Mouse (Mus musculus) forebrain, embryonic 13.5 days (tissue): ENCODE data around the gene Thoc5. TPM values are rescaled to one million over a fixed set of nuclear protein-coding genes. Genes with fewer than 3 reads are reported as not detected.

Experiments
- ATAC-seq: fragments of 200-750 bp; cut with Nextera tagmentation; 2 replicates; pipeline ENCODE4 v1.8.0; 2017
- H3K27ac ChIP-seq: fragments of 300-500 bp; sonication (generic); 2 replicates; pipeline ENCODE4 v1.5.1; 2015; ENCODE audit warnings: inconsistent platforms, mild to moderate bottlenecking, moderate library complexity
- H3K27me3 ChIP-seq: fragments of 300-500 bp; sonication (generic); 2 replicates; pipeline ENCODE4 v1.6.1; 2015; ENCODE audit warnings: mild to moderate bottlenecking, inconsistent platforms
- H3K36me3 ChIP-seq: fragments of 300-500 bp; sonication (generic); 2 replicates; pipeline ENCODE4 v1.6.1; 2015; ENCODE audit warnings: mild to moderate bottlenecking, inconsistent platforms; ENCODE audit not compliant: poor library complexity, severe bottlenecking
- H3K4me1 ChIP-seq: fragments of 300-500 bp; sonication (generic); 2 replicates; pipeline ENCODE4 v1.6.1; 2015; ENCODE audit warnings: inconsistent platforms
- H3K4me2 ChIP-seq: fragments of 300-500 bp; sonication (generic); 2 replicates; pipeline ENCODE4 v1.6.1; 2015; ENCODE audit warnings: inconsistent platforms, mild to moderate bottlenecking, moderate library complexity
- H3K4me3 ChIP-seq: fragments of 300-500 bp; sonication (generic); 2 replicates; pipeline ENCODE4 v1.5.1; 2015; ENCODE audit warnings: mild to moderate bottlenecking, inconsistent platforms
- H3K9ac ChIP-seq: fragments of 300-500 bp; sonication (generic); 2 replicates; pipeline ENCODE4 v1.6.1; 2015; ENCODE audit warnings: mild to moderate bottlenecking, inconsistent platforms
- H3K9me3 ChIP-seq: fragments of 300-500 bp; sonication (generic); replicated peaks from 2 replicates; pipeline ENCODE4 v1.6.1; 2016; ENCODE audit warnings: inconsistent platforms
- WGBS: fragments of 180-500 bp; shearing (Covaris S2); methylation state at CpG from one replicate; pipeline ENCODE4 v1.1.7; 2015; 5-methylcytosine and 5-hydroxymethylcytosine counted together
- microRNA-seq: library from miRNA; unstranded; fragments of <30 nt; microRNA quantifications from one replicate; pipeline ENCODE4, GENCODE M21; 2016
- polyA plus RNA-seq: library from polyadenylated mRNA; unstranded; fragments of >200 nt; fragmentation: Nextera tagmentation; extraction: Ambion mirVana; gene quantifications from 2 replicates; pipeline ENCODE4 v1.2.1, GENCODE M21; 2015

The Thoc5 gene
- polyA plus RNA-seq, 1 experiment from 2014 or later: 59.1 TPM

DNA sequence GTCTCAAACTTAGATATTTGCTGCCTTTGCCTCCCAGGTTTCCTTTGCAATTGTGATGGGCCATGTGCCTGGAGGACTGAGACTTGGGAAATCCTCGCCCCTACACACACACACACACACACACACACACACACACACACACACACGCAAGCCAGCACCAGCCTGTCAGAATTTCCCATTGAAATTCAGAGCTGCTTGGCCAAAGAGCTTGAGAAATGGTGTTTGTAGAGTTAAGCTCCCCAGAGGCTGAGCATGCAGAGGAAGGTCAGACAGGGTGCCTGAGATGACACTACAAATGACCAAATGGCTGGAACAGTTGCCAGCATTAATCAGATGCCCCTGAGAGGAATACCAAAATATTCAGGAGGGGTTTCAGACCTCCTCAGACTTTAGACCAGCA, 71.2 kb downstream of the Thoc5 start:
- Histone ChIP-seq H3K27me3 (no peaks in the 10 kb centered on the region), H3K9ac (no peak overlapping the region)
- 57% methylated on average over 2 of the region's 2 CpGs for WGBS

DNA sequence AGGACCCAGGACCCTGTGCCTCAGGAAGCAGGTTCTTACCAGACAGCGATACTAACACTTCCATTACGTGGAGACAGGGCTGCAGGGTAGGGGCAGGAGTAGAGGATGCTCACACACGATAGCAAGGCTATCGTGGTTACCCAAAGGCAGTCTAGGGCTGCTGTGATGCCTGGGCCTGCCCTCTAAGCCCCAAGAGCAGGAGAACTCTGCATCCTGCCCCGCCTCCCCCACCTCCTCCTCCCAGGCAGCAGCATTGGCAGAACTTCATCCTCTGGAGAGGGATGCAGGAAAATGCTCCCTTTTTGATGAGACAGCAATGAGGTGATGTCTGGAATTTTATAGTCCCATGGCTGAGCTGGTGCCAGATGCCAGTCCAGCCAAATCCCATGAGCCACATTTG, 71.8 kb downstream of the Thoc5 start:
- WGBS: 67% methylated on average over 5 of the region's 5 CpGs

More for the DNA sequence above, 71.2 kb downstream of the Thoc5 start:
- H3K4me3 ChIP-seq: no peak overlapping the region
- ATAC-seq: no peak
- no peaks in the 10 kb centered on the region for H3K4me1 ChIP-seq
- H3K36me3 ChIP-seq: no peaks in the 10 kb centered on the region
- no peaks in the 10 kb centered on the region for H3K9me3 ChIP-seq
- H3K27ac ChIP-seq: no peak overlapping the region
- no peak overlapping the region for H3K4me2 ChIP-seq

DNA sequence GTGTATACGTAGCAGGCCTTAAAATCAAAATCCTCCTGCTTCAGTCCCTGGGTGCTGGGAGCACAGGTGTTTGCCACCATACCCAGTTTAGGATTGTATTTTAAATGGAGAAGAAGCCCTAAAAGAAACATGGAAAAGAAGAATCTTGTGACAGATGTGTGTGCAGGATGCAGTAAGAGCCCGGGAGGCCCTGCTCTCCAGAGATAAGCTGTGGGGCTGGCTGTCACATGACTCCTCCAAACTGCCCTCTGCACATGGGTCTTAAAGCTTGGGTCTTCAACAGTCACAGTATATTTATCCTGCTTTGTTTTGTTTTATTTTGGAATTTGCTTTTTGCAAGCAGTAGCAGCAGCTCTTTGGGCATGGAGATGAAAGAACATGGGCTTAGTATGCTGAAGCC, 72.4 kb downstream of the Thoc5 start:
- no peak for ATAC-seq
- WGBS: 68% methylated on average over 2 of the region's 2 CpGs

More for the DNA sequence above, 71.8 kb downstream of the Thoc5 start:
- no peaks in the 10 kb centered on the region for H3K4me1 ChIP-seq
- H3K27me3 ChIP-seq: no peaks in the 10 kb centered on the region
- H3K9ac ChIP-seq: no peak overlapping the region
- H3K9me3 ChIP-seq: no peaks in the 10 kb centered on the region
- no peak overlapping the region for H3K4me2 ChIP-seq
- no peak overlapping the region for H3K27ac ChIP-seq
- ATAC-seq: no peak
- H3K4me3 ChIP-seq: no peak overlapping the region
- no peaks in the 10 kb centered on the region for H3K36me3 ChIP-seq

DNA sequence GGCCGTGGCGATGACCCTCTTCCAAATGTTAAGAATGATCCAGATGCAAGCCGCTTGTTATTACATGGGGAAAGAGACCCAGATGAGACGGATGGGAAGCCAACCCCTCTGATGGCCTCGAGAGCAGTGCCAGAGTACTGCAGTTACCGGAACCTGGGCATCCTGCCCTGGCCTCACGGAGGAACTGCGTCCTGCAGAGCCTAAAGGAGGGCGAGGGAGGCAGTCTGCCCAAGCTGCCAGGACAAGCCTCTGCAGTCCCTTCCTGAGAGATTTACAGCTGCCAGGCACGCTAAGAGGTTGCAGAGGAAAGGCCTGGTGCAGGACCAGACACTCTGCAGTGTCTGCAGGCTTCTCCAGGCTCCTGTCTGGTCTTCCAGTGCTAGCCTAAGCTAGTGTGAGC, 73.3 kb downstream of the Thoc5 start:
- no peak overlapping the region for H3K27ac ChIP-seq
- no peak overlapping the region for H3K4me3 ChIP-seq
- no peaks in the 10 kb centered on the region for H3K9me3 ChIP-seq
- H3K4me1 ChIP-seq: no peaks in the 10 kb centered on the region
- H3K27me3 ChIP-seq: no peaks in the 10 kb centered on the region
- no peaks in the 10 kb centered on the region for H3K36me3 ChIP-seq
- H3K9ac ChIP-seq: no peak overlapping the region
- no peak for ATAC-seq
- 82% methylated on average over 10 of the region's 10 CpGs for WGBS
- no peak overlapping the region for H3K4me2 ChIP-seq

More for the DNA sequence above, 72.4 kb downstream of the Thoc5 start:
- Histone ChIP-seq H3K9ac (no peak overlapping the region), H3K27ac (no peak overlapping the region), H3K4me2 (no peak overlapping the region), H3K36me3 (no peaks in the 10 kb centered on the region), H3K4me3 (no peak overlapping the region), H3K9me3 (no peaks in the 10 kb centered on the region), H3K27me3 (no peaks in the 10 kb centered on the region), H3K4me1 (no peaks in the 10 kb centered on the region)

DNA sequence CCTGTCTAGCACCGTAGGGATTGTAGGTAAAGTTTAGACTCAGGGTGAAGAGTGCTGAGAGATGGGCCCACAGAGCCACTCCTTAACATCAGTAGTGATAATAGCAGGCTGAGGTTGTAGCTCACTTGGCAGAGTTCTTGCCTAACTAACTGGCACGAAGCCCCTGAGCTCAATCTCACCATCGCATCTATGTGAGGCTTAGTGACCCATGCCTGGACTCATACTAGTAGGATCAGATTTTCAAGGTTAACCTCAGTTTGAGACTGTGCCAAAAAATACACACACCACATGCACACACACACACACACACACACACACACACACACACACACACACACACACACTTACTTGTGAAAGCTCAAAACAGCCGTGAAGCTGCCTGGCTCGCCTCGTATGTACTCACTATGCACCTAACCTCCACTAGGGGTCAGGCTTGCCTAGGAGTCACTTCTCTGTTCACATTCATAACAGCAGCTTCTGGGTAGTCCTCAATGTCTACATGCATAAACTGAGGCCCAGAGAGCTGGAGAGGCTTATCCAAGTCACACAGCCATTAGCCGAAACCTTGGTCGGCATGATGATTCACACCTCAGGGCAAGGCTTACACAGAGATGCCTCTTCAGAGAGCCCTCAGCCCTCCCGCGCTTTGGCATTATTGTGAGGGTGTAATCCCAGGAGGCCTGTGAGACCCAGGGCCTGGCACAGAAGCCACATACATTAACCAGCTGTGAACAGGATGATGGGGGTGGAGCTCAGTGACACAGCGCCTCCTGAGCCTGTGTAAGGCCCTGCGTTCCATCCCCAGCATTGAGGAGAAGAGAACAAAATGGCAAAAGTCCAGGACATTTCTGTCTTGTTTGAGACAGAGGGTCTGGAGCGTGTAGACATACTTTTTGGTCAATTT, 78.1 kb downstream of the Thoc5 start:
- no peaks in the 10 kb centered on the region for H3K36me3 ChIP-seq

DNA sequence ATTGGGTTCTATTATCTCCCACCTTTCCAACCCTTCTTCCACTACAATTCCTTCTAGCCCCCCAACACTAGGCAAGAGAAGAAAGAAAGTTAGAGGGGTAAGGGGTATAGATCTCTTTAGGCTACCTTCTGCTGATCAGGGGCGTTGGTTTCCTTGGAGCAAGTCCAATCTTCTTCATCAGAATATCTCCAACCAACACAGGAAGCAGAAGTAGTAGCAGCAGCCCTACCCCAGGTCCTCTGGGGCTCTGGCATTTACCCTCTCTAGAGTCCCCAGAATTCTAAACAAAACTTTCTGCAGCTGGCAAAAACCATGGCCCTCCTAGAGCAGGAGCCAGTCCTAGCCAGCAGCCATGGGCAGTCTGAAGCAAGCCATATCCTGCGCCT, 78.7 kb downstream of the Thoc5 start:
- H3K9ac ChIP-seq: no peak overlapping the region
- no peak overlapping the region for H3K27ac ChIP-seq
- no peaks in the 10 kb centered on the region for H3K36me3 ChIP-seq
- H3K9me3 ChIP-seq: no peaks in the 10 kb centered on the region
- no peak overlapping the region for H3K4me2 ChIP-seq
- 0 out of 2 replicates have a peak, but pooled peaks cover 5% of the 10 kb centered on the region for H3K27me3 ChIP-seq
- no peaks in the 10 kb centered on the region for H3K4me1 ChIP-seq
- H3K4me3 ChIP-seq: no peak overlapping the region
- 88% methylated on average over 2 of the region's 2 CpGs for WGBS
- ATAC-seq: no peak

More for the DNA sequence above, 78.1 kb downstream of the Thoc5 start:
- Histone ChIP-seq H3K4me3 (no peak overlapping the region), H3K4me2 (no peak overlapping the region), H3K4me1 (no peaks in the 10 kb centered on the region), H3K27ac (no peak overlapping the region), H3K9ac (no peak overlapping the region), H3K9me3 (no peaks in the 10 kb centered on the region), H3K27me3 (0 out of 2 replicates have a peak, but pooled peaks cover 5% of the 10 kb centered on the region)
- ATAC-seq: no peak; the same call in 1 of the 2 replicates
- whole genome bisulfite sequencing: 60% methylated on average over 13 of the region's 13 CpGs

DNA sequence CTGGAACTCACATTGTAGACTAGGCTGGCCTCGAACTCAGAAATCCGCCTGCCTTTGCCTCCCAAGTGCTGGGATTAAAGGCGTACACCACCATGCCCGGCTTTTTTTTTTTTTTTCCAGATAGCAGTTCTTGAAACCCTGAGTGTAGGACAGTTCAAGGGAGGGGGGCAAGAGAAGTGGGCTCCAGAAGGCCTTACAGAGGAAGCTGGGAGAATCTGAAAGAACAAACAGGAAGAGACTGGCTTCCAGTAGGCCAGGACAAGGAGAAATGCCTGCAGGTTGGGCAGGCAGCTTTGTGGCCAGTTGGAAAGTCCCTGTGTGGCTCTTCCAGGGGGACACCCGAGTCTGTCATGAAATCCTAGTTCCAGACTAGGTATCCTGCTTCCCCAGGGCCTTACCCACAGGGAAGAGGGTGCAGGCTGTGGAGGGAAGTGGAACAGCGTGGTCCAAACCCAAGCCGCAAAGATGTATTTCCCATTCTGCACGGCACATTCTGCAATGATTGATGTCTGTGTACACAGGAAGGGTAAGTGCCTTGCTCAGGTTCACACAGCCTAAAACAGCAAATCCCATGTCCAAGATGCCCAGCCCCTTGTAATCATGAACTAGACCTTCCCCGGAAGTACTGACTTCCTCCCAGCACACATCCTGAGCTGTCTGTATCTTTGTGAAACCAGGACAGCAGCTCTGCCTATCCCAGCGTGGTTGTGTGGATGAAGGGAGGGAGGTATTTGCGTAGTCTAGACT, 79.4 kb downstream of the Thoc5 start:
- H3K36me3 ChIP-seq: no peaks in the 10 kb centered on the region
- no peaks in the 10 kb centered on the region for H3K9me3 ChIP-seq
- no peak overlapping the region for H3K9ac ChIP-seq
- no peaks in the 10 kb centered on the region for H3K4me1 ChIP-seq
- H3K27me3 ChIP-seq: 0 out of 2 replicates have a peak, but pooled peaks cover 5% of the 10 kb centered on the region
- H3K4me2 ChIP-seq: no peak overlapping the region
- no peak for ATAC-seq
- H3K27ac ChIP-seq: no peak overlapping the region
- 77% methylated on average over 11 of the region's 11 CpGs for WGBS
- no peak overlapping the region for H3K4me3 ChIP-seq

DNA sequence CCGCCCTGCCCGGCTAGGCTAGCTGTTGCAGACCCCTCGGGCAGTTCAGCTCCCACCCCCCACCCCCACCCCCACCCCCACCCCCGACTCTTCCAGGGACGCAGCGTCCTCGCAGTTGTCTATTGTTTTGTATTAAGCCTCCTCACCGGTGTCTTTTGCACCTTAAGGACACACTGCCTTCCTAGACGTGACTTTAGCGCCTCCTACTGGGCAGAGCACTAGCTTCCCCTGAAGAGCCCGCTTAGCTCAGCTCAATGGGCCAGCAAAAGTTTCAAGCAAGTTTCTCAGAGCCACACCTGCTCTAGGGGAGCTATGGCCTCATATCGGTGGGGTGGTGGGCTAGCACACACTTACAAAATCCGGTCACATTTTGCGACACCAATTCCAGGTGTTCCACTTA, 80.5 kb downstream of the Thoc5 start:
- H3K4me1 ChIP-seq: no peaks in the 10 kb centered on the region
- no peaks in the 10 kb centered on the region for H3K9me3 ChIP-seq
- ATAC-seq: peak; percentile 62
- no peak overlapping the region for H3K9ac ChIP-seq
- whole genome bisulfite sequencing: 5% methylated on average over 10 of the region's 14 CpGs
- peak overlapping the region; percentile 22; the same call in 1 of the 2 replicates for H3K4me2 ChIP-seq
- no peaks in the 10 kb centered on the region for H3K36me3 ChIP-seq
- 0 out of 2 replicates have a peak, but pooled peaks cover 5% of the 10 kb centered on the region for H3K27me3 ChIP-seq
- H3K27ac ChIP-seq: no peak overlapping the region
- no peak overlapping the region for H3K4me3 ChIP-seq

Small RNAs within 50 kb of the gene (microRNA-seq; reads per million reads assigned to microRNA genes)
- gene Mir6918: not detected

Other genes with a start within 250 kb of the Thoc5 start
- 599 and 621 TPM in 2 replicates for gene Uqcr10, start 191.0 kb upstream of the Thoc5 start, polyA plus RNA-seq
- gene Zmat5, start 190.6 kb upstream of the Thoc5 start, polyA plus RNA-seq: 83.1 and 84.4 TPM in 2 replicates
- gene Cabp7, start 148.5 kb upstream of the Thoc5 start, polyA plus RNA-seq: 0.59 and 0.87 TPM in 2 replicates
- 56.8 and 58.2 TPM in 2 replicates for gene Nf2, start 45.8 kb upstream of the Thoc5 start, polyA plus RNA-seq
- 118 and 120 TPM in 2 replicates for gene Nipsnap1, start 21.4 kb upstream of the Thoc5 start, polyA plus RNA-seq
- 0.37 and 0.50 TPM in 2 replicates for gene Nefh, start 52.7 kb downstream of the Thoc5 start, polyA plus RNA-seq
- 61.7 and 73.0 TPM in 2 replicates for gene Ap1b1, start 91.5 kb downstream of the Thoc5 start, polyA plus RNA-seq
- 0.43 TPM in 1 of 2 replicates, not detected in the other for gene Rasl10a, start 162.8 kb downstream of the Thoc5 start, polyA plus RNA-seq
- gene Gas2l1, start 170.0 kb downstream of the Thoc5 start, polyA plus RNA-seq: 13.2 and 15.2 TPM in 2 replicates
- gene Rhbdd3, start 203.6 kb downstream of the Thoc5 start, polyA plus RNA-seq: 25.8 and 26.3 TPM in 2 replicates
- gene Ewsr1, start 203.9 kb downstream of the Thoc5 start, polyA plus RNA-seq: 808 and 853 TPM in 2 replicates